Mouse (Mus musculus) limb, embryonic 10.5 days (tissue): ENCODE results near the gene Tmtc1. TPM values are rescaled to one million over a fixed set of nuclear protein-coding genes. Genes with fewer than 3 reads are reported as not detected.
A peak's percentile ranks its signal among the peaks of the same experiment; 100 is the strongest.

ENCODE experiments used
- DNase-seq: peaks from one replicate; pipeline ENCODE4 v3.0.0-alpha.2; 2017; ENCODE audit warnings: low spot score
- H3K27ac ChIP-seq: fragments of 300-500 bp; sonication (generic); 2 replicates; pipeline ENCODE4 v1.5.1; 2016; ENCODE audit warnings: mild to moderate bottlenecking
- H3K27me3 ChIP-seq: fragments of 300-500 bp; sonication (generic); 2 replicates; pipeline ENCODE4 v1.6.1; 2016; ENCODE audit warnings: low read depth, mild to moderate bottlenecking; ENCODE audit not compliant: poor library complexity, severe bottlenecking
- H3K36me3 ChIP-seq: fragments of 300-500 bp; sonication (generic); 2 replicates; pipeline ENCODE4 v1.6.1; 2016; ENCODE audit warnings: mild to moderate bottlenecking, moderate library complexity
- H3K4me1 ChIP-seq: fragments of 300-500 bp; sonication (generic); 2 replicates; pipeline ENCODE4 v1.6.1; 2016
- H3K4me3 ChIP-seq: fragments of 300-500 bp; sonication (generic); 2 replicates; pipeline ENCODE4 v1.5.1; 2016; ENCODE audit warnings: mild to moderate bottlenecking, moderate library complexity
- H3K9me3 ChIP-seq: fragments of 300-500 bp; sonication (generic); replicated peaks from 2 replicates; pipeline ENCODE4 v1.6.1; 2016; ENCODE audit warnings: mild to moderate bottlenecking
- WGBS: fragments of 180-500 bp; shearing (Covaris S2); methylation state at CpG from one replicate; pipeline ENCODE4 v1.1.7; 2016; 5-methylcytosine and 5-hydroxymethylcytosine counted together
- polyA plus RNA-seq: library from polyadenylated mRNA; unstranded; fragments of >200 nt; fragmentation: Nextera tagmentation; extraction: Ambion mirVana; gene quantifications from 2 replicates; pipeline ENCODE4 v1.2.1, GENCODE M21; 2016

The Tmtc1 gene
- polyA plus RNA-seq, result 0.26 and 1.2 TPM in 2 replicates

DNA sequence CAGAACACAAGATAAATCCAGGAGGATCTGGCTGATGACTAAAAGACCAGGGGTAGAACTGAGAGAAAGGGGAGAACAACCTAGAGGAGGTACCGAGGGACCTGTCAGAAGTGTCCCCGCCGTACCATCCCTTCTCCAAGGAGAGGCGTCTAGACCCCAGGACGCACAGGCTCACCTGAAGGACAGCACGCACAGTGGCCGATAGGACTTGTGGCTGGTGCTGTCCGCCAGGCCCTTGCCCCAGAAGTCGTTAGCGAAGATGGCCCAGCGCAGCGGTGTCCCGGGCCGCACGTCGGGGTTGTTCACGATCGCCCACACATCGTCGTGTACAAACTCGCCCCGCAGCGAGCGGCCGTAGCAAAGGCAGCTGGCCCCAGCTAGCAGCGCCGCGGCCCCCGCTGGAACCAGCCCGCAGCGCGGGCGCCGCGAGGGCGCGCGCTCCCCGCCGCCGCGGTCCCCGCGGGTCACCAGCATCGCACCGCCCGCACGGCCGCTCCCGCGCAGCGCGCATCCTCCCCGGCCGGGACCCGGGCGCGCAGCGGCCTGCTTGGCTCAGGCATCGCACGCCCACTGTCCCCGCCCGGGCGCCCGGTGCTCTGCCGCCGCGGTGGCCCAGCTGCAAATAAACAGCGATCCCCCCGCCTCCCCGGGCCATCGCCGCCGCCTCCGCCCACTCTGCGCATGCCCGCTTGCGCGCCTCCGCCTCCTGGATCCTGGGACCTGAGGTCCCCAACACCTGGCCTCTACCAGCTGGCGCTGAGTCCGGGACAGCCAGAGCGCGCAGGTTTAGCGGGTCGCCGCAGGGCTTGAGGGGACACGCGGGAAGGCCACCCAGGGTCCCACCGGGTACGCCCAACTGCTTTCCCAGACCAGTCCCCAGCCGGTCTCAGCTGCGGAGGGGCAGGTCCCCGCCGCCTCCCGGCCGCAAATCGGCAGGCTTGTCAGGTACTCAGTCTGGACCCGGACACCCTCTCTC lies at the start of gene Tmtc1:
Gene Tmtc1, minus strand, starts transcription at position 664 of the 976 bp plus-strand sequence.
- DNase-seq, result peak; percentile 85
- peaks cover 68% of the 10 kb centered on the region for H3K27me3 ChIP-seq
- H3K36me3 ChIP-seq, result no peaks in the 10 kb centered on the region
- peak within 1 kb of the TSS; percentile 81 for H3K4me3 ChIP-seq
- peaks cover 35% of the 10 kb centered on the region for H3K4me1 ChIP-seq
- H3K27ac ChIP-seq, result peak within 1 kb of the TSS; percentile 81
- H3K9me3 ChIP-seq, result no peaks in the 10 kb centered on the region
- WGBS, result 2% methylated on average over 99 of the region's 99 CpGs

DNA sequence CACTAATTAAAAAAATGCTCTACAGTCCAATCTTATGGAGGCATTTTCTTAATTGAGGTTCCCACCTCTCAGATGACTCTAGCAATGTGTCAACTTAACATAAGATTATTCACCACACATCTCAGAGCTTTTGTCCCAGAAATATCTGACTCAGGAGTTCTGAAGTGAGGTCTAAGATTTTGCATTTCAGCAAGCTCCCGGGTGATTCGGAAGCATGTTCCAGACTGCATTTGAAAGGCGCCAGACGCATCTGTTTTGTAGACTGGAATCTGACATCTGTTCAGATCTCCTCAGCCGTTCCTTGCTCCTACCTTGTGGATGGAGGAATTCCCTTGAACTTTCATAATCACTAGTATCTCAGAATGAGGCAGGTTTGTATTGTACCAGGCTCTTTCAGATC lies 47.7 kb upstream of the Tmtc1 start:
- Histone ChIP-seq H3K4me3 (no peak overlapping the region), H3K27ac (no peak overlapping the region), H3K9me3 (no peaks in the 10 kb centered on the region), H3K27me3 (no peaks in the 10 kb centered on the region), H3K4me1 (peaks cover 8% of the 10 kb centered on the region), H3K36me3 (no peaks in the 10 kb centered on the region)
- 87% methylated on average over 5 of the region's 5 CpGs for WGBS
- DNase-seq, result no peak

DNA sequence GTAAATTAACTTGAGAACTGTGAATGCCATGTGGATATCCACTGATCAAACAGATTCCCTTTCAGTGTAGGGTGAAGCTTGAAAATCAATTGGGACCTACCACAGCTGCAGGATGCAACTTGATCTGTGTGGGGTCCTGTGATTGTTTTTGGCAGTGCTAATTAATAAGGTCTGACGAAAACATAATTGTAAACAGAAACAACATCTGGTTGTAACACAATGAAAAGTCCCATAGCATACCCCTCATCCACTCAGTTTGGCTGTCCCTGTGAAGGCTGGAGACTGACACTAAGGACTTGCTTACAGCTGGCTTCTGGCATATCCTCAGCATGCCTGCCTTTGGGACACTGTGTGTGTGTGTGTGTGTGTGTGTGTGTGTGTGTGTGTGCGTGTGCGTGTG lies 42.6 kb upstream of the Tmtc1 start:
- Histone ChIP-seq H3K27me3 (no peaks in the 10 kb centered on the region), H3K9me3 (no peaks in the 10 kb centered on the region), H3K36me3 (no peaks in the 10 kb centered on the region), H3K4me1 (peaks cover 20% of the 10 kb centered on the region), H3K27ac (no peak overlapping the region; the same call in 1 of the 2 replicates), H3K4me3 (no peak overlapping the region)
- DNase-seq, result no peak
- 54% methylated on average over 3 of the region's 3 CpGs for WGBS

DNA sequence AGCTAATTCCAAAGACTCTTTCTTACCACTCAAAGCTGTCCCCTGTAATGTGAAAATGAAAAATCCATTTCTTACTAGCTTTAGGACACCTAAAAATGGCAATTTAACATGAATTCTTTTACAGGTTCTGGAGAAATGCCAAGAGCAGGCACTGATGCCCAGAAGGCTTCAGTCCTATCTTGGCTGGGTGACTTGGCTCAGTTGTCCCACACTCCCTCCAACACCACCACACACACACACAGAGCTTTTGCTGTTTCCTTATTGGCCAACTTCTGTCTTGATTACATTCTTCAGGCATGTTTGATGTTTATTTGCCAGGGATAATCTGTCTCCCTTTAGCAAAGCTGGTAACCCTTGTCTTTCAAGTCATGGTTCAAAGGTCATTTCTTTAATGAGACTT lies 37.7 kb upstream of the Tmtc1 start:
- no peak for DNase-seq
- Histone ChIP-seq H3K4me3 (no peak overlapping the region), H3K36me3 (no peaks in the 10 kb centered on the region), H3K27ac (no peak overlapping the region), H3K9me3 (no peaks in the 10 kb centered on the region), H3K27me3 (no peaks in the 10 kb centered on the region), H3K4me1 (peaks cover 23% of the 10 kb centered on the region)

DNA sequence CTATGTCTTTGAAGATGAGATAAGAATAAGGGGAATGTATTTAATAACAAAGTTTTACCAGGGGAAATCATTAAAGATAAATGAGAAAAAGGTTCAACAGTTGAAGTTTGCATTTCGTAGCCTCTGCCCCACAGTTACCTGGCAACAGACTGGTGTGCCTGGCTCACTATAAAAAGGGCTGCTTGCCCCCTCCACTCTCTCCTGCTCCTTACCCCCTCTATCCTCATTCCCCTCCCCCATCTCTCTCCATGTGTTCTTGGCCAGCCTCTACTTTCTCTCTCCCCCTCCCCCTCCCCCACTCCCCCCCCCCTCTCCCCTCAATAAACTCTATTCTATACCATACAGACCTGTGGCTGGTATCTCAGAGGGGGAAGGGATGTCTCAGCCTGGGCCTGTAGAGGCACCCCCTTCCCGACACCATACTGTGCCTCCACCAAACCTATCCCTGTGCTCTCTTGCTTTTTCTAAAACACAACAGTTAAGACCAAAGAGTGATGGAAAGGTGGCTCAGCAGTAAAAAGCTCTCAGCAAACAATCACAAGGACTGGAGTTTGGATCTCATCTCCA lies 35.6 kb upstream of the Tmtc1 start:
- Histone ChIP-seq H3K4me1 (peaks cover 14% of the 10 kb centered on the region), H3K27ac (no peak overlapping the region), H3K9me3 (no peaks in the 10 kb centered on the region), H3K36me3 (no peaks in the 10 kb centered on the region), H3K27me3 (no peaks in the 10 kb centered on the region), H3K4me3 (no peak overlapping the region)
- DNase-seq, result no peak
- WGBS, result 76% methylated on average over 2 of the region's 2 CpGs

DNA sequence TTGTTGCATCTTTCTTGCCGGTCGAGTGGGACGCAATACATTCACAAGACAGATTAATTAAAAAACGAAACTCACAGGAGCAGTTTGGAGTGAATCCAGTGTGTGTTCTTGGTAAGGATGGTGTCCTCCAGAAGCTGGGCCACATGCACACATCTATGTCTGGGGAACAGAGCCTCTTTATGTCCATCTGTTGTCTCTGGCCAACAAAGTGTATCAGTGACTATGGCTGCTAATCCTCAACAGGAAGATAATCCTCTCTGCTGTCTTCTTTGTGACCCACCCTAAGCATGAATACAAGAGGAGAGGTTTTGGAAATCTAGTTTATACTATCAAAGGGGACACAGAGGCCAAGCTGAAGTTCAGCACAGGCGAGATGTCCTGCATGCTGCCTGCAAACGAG lies 34.2 kb upstream of the Tmtc1 start:
- Histone ChIP-seq H3K4me1 (peaks cover 14% of the 10 kb centered on the region), H3K27ac (no peak overlapping the region), H3K27me3 (no peaks in the 10 kb centered on the region), H3K36me3 (no peaks in the 10 kb centered on the region), H3K9me3 (no peaks in the 10 kb centered on the region), H3K4me3 (no peak overlapping the region)
- no peak for DNase-seq
- 80% methylated on average over 6 of the region's 6 CpGs for WGBS

DNA sequence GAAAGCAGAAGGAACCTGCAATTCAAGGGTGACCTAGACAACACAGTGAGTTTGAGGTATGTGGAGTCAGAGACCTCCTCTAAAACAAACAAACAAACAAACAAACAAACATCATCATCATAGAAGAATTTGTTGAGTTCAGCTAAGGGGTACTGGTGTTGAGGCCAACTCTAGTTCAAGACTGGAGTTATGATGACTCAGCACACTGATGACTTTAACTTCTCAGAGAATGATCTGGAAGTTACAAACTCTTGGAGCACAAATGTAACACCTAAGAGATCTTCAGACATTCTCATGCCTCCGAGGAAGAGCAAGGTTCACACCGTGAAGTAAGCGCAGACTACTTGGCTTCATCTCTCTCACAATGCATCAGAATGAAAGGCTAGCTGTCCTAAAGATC lies 28.1 kb upstream of the Tmtc1 start:
- no peaks in the 10 kb centered on the region for H3K9me3 ChIP-seq
- H3K27ac ChIP-seq, result no peak overlapping the region
- peaks cover 9% of the 10 kb centered on the region for H3K4me1 ChIP-seq
- no peaks in the 10 kb centered on the region for H3K36me3 ChIP-seq
- DNase-seq, result no peak
- H3K27me3 ChIP-seq, result no peaks in the 10 kb centered on the region
- WGBS, result 97% methylated on average over 3 of the region's 3 CpGs
- H3K4me3 ChIP-seq, result no peak overlapping the region

DNA sequence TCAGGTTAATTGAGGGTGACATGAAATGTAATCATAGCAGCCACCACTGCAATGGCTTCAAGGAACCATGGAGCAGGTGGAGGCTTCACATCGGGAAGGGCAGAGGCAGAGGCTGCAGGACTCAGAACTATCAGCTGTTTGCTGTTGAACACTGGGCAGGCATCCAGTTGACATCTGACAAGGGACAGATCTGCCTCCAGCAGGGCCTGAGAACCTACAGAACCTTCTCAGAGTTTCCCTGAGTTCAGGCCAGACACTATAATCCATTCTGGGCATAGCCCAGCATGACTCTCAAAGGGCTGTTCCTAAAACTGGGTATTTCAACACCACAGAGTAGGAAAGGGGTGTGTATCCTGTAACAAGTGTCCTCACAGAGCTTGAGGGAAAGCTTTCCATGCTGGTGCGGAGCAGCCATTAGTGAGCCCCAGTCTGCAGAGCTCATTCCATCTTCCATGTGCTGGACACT lies 23.8 kb upstream of the Tmtc1 start:
- Histone ChIP-seq H3K36me3 (no peaks in the 10 kb centered on the region), H3K27me3 (no peaks in the 10 kb centered on the region), H3K4me3 (no peak overlapping the region), H3K27ac (no peak overlapping the region), H3K9me3 (no peaks in the 10 kb centered on the region), H3K4me1 (peaks cover 12% of the 10 kb centered on the region)
- 54% methylated on average over 2 of the region's 2 CpGs for WGBS
- no peak for DNase-seq

DNA sequence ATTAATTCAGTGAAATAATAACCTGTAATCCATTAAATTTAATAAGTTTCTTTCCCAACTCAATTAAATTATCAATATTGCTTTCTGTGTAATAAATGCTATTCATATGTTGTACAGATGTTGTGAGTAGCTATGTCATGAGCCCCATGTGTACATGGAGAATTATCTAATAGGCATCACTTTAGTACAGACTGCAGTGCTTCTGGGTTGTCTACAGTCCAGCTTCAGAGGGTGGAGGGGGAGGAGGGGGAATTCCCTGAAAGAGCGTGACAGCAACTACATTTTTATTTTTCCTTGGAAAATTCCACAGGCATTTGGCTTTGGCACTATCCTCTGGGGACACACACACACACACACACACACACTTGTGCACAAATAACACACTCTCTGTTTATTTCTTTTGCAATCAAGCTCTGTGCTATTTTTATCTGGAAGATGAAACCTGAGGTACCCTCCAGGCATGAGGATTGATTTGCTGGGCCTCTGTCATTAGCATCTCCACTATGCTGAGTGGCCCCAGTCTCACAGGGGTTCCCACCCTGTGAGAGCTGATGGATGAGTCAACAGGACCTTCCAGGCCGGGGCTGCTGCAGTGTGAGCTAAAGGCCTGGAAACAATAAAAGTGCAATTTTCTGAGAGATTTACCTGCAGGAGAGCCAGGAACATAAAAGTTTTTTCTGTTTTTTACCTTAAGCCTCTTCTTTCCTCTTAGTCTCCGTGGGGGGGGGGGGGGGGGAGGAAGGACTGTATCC lies 23.2 kb upstream of the Tmtc1 start:
- peaks cover 12% of the 10 kb centered on the region for H3K4me1 ChIP-seq
- H3K9me3 ChIP-seq, result no peaks in the 10 kb centered on the region
- DNase-seq, result no peak
- H3K27ac ChIP-seq, result no peak overlapping the region
- H3K36me3 ChIP-seq, result no peaks in the 10 kb centered on the region
- H3K27me3 ChIP-seq, result no peaks in the 10 kb centered on the region
- H3K4me3 ChIP-seq, result no peak overlapping the region
- 26% methylated on average over 3 of the region's 3 CpGs for WGBS

DNA sequence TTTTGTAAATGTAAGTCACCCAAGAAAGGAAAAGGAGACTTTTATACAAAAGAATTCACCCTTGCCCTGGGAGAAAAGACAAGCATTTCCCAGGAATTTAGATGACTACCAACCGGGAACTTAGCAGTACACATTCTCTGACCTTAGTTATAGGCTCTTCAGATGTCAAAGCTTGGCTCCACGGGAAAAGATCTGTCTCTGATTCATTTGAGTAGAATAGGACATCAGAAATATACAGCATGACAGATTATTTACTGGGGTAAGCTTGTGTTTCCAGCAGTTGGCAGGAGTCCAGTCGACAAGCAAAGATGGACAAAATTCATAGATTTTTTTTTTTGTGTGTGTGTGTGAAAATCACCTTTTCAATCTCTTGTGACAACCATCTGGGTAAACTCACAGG lies 15.4 kb upstream of the Tmtc1 start:
- Histone ChIP-seq H3K9me3 (peaks cover 5% of the 10 kb centered on the region; the same call in 1 of the 2 replicates), H3K27ac (no peak overlapping the region), H3K4me3 (no peak overlapping the region), H3K4me1 (peaks cover 4% of the 10 kb centered on the region), H3K27me3 (no peaks in the 10 kb centered on the region), H3K36me3 (no peaks in the 10 kb centered on the region)
- DNase-seq, result no peak
- WGBS, result 76% methylated on average over 3 of the region's 3 CpGs

DNA sequence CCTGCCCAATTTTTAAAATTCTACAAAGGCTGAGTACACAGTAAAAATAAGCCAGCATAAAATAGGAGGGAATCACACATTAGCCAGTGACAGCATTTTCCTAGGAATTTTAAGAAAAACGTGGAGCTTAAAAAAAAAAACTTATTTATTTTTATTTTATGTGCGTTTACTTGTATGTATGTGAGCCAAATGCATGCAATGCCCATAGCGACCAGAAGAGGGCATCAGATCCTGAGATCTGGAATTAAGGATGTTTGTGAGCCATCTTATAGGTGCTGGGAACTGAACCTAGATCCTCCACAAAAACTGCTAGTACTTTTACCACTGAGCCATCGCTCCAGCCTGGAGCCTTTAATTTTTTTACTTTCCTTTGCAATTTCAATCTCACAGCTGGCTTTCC lies 11.3 kb upstream of the Tmtc1 start:
- WGBS, result 69% methylated on average over 4 of the region's 4 CpGs
- peaks cover 5% of the 10 kb centered on the region; the same call in 1 of the 2 replicates for H3K9me3 ChIP-seq
- DNase-seq, result no peak
- no peaks in the 10 kb centered on the region for H3K36me3 ChIP-seq
- H3K27me3 ChIP-seq, result no peaks in the 10 kb centered on the region
- H3K4me3 ChIP-seq, result no peak overlapping the region
- no peak overlapping the region for H3K27ac ChIP-seq
- no peaks in the 10 kb centered on the region for H3K4me1 ChIP-seq

DNA sequence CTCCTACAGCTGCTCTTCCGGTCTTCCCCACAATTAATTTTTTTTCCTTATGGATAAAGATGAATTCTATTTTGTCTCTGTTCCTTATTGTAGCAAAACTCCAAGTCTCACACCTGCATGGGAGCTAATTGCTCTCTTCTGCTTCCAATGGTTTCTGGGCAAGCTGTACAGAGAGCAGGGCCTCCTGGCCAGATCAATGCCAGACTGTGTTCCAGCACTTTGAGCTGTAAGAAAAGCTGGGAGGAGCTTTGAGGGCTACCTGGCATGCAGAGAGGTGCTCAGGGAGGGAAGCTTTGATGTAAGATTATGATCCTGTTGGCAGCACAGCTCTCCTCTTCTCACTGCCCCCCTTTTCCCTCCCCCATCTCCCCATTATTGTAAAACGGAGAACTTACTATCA lies 10.6 kb upstream of the Tmtc1 start:
- Histone ChIP-seq H3K4me1 (no peaks in the 10 kb centered on the region), H3K4me3 (no peak overlapping the region), H3K9me3 (peaks cover 5% of the 10 kb centered on the region; the same call in 1 of the 2 replicates), H3K27me3 (no peaks in the 10 kb centered on the region), H3K27ac (no peak overlapping the region), H3K36me3 (no peaks in the 10 kb centered on the region)
- 68% methylated on average over 2 of the region's 2 CpGs for WGBS
- DNase-seq, result no peak

DNA sequence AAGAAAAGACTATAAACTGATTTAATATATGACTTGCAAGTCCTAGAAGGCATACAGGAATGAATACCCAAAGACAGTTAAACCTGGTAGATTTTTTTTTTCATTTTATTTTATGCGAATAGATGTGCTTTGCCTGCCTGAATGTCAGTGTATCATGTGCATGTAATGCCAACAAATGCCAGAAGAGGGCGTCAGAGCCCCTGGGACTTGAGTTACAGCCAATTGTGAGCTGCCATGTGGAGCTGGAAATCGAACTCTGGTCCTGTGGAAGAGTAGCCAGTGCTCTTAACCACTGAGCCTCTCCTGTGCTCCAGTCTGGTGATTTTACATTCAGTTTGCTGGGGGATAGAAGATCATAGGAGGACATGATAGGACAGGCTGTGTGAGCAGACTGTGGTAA lies 4.0 kb upstream of the Tmtc1 start:
- 71% methylated on average over 3 of the region's 3 CpGs for WGBS
- Histone ChIP-seq H3K4me3 (no peak overlapping the region), H3K9me3 (no peaks in the 10 kb centered on the region), H3K27me3 (peaks cover 41% of the 10 kb centered on the region), H3K36me3 (no peaks in the 10 kb centered on the region), H3K4me1 (peaks cover 16% of the 10 kb centered on the region), H3K27ac (no peak overlapping the region)
- no peak for DNase-seq
